Mouse (Mus musculus) embryo, embryonic 10 days (tissue): ENCODE measurements around the gene Cyp4v3.
A peak's percentile ranks its signal among the peaks of the same experiment; 100 is the strongest.
"Not testable (repeated sequence)": the region's sequence is repeated elsewhere in the genome, so short reads cannot be mapped to it uniquely, and the experiment has no call there.

Experiments
- DNase-seq: peaks from one replicate; pipeline ENCODE4 v3.0.0-alpha.2; 2015; ENCODE audit warnings: low spot score

Cyp4v3 gene

GRCm38 (mm10) chr8:45332685-45333409 is at the start of gene Cyp4v3:
Cyp4v3 (minus strand) TSS chr8:45333216.
- peak; percentile 69 for DNase-seq

DNA sequence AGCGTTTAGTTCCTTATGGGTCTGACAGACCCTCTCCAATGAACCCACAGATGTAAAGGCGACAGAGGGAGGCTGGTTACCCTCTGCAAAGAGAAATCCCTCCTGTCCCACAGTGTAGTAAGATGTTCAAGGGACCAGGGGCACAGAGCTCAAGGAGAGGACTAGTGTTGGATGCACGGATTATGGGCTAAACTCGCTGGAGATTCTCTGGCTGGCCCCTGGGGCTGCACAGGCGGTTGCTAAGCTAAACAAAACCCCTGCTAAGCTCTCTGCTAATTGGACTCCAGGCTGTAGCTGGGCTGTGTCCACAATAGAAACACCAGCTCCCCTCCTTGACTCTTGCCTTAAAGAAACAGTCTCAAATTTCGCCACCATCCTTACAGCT is 48.9 kb upstream of the Cyp4v3 start, which contains the start of gene Fam149a:
Gene Fam149a (minus strand): TSS at position 329 of the 385 bp plus-strand sequence.
- DNase-seq, result peak; percentile 59

DNA sequence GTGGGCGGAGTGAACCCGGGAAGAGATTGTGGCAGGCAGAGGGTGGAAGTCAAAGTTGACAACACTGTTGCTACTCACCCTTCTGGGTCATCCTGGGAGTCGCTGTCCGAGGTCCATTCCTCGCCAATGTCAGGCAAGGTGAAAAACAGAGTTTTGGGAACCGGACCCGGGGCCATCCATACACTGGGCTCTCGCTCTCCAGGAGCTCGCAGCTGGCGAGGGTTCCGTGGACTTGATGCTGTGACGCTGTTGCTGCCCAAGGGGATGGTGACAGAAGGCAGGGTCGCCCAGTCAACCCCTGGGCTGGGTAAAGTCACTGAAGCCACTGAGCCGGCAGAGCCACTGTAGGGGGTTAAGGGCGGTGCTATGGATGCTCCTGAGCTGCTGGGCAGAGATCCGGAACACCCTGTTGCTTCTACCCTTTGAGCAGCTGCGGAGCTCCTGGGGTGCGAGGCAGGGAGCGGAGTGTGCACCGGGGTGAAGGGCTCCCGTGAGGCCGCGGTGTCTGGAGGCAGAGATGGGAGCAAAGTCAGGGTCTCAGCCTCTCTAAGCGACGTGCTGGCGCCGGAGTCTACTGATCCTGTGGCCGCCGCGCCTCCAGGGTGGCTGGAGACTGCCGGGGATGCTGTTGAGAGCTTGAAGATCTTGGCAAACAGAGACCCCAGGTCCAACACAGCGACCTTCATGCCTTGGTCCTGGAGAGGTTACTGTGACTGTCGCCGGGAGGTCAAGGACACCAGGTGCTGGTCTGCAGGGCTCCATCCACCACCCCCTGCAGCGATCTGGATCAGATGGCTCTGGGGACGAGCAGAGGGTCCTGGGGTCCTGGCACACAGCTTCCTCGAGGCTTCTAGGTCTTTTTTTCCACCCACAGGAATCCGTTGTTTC is 48.3 kb upstream of the Cyp4v3 start:
- peak; percentile 25 for DNase-seq

GRCm38 (mm10) chr8:45380598-45380997 is 47.6 kb upstream of the Cyp4v3 start:
- no peak for DNase-seq

- DNase-seq, result no peak
Measured at GRCm38 (mm10) chr8:45374071-45374470, 41.1 kb upstream of the Cyp4v3 start.

DNA sequence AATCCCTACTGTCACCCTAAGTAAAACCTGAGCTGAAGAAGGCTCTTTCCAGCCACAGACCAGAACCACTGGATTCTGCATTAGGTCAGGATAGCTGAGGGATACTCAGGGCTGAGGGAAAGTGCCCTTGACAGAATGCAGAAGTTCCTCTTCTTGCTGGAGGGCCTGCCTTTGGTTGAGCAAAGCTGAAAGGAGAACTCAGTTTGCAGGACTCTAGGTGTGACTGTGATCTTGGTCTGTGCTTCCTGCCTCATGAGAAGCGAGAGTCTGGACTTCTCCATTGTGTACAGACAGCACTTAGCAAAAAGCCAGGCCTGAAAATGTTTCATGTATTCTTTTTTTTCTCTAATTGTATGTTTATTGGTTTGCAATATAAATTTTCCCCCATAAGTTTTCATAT is 34.1 kb upstream of the Cyp4v3 start:
- no peak for DNase-seq

DNA sequence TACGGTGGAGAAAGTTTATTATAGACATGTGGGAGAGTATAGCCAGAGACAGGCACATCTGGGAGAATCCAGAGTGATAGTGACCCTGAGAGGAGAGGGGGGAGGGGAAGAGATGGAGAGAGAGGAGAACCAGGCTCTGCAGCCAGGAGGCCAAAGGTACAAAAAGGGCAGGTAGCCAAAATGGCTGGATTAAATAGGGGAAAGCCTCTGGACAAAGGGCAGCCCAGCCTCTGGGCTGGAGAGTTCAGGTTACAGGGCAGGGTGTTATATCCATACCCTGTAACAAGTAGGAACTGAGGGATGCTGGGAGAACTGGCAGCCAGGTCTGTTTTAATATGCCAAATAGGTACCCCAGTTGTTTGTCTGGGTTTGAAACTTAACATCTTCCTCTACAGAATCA is 30.2 kb upstream of the Cyp4v3 start:
- no peak for DNase-seq

DNA sequence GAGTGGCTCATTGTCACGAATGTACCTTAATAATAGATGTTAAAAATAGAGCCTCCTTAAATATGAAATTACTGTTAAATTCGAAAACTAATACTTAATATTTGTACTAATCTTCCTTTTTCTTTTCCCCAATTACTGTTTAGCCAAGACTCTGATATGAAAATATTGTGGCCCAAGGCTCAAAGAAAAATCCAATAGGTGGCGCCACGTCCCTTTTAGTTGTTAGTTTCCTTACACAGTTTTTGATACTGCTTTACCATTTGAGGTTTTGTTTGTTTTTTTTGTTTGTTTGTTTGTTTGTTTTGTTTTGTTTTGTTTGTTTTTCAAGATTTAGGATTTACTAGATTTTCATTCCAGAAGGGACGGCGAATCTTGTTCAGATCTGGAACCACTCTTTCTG is 29.3 kb upstream of the Cyp4v3 start:
- peak; percentile 17 for DNase-seq

DNA sequence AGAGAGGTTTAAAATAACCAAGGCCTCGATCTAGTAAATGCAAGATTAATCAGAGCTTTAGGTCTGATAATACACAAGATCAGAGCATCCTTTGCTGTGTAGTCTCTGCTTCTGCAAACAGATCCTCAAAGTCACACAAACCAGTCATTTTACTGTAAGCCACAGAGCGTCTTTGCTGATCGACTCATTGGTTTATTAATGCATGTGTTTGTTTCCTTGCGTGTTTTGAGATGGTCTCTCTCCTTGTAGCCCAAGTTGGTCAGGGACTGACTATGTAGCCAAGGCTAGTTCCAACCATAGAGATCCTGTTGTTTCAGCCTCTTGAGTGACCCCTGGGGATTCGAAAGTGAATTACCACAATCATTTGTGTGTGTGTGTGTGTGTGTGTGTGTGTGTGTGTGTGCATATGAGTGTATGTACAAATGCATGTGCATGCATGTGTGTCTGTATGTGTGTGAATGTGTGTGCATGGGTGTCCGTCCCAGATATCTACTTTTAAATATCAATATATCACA is 26.1 kb upstream of the Cyp4v3 start:
- peak; percentile 29 for DNase-seq

GRCm38 (mm10) chr8:45358132-45358918 is 25.3 kb upstream of the Cyp4v3 start:
- peak; percentile 66 for DNase-seq

DNA sequence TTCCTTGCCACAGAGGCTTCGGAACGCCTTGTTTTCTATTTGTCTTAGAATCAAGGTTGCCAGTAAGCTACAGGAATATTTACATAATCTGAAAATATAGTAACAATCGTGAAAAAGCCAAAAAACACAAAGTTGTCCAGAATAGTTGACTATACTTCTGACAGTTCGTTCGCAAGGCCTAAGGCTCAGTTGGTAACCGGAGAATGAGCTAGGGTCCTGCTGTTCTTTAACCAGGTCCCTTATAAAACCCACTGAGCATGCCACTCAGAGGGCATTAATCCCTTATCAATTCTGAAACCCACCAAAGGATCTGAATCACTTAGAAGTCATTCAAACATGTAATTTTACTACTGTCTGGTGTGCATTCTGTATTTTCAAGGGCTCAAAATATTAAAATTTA is 22.8 kb upstream of the Cyp4v3 start:
- no peak for DNase-seq

DNA sequence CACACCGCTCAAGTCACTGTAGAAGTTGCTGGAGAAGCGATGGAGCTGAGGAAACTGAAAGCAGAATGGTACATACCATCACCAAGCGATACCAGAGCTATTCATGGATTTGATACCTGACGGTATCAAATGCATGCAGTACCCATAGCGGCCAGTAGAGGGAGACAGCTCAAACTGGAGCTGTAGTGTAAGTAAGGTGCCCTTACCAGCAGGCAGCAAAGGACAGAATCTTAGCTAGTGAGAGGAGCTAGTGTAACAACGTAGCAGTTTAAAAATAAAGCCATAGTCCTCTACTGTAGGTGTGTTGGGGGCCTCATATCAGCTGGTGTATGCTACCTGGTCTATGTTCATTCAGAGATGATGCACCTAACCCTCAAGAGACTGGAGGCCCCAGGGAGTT is 12.0 kb upstream of the Cyp4v3 start:
- peak; percentile 85 for DNase-seq

- no peak for DNase-seq
Measured at GRCm38 (mm10) chr8:45344298-45344697, 11.3 kb upstream of the Cyp4v3 start.

DNA sequence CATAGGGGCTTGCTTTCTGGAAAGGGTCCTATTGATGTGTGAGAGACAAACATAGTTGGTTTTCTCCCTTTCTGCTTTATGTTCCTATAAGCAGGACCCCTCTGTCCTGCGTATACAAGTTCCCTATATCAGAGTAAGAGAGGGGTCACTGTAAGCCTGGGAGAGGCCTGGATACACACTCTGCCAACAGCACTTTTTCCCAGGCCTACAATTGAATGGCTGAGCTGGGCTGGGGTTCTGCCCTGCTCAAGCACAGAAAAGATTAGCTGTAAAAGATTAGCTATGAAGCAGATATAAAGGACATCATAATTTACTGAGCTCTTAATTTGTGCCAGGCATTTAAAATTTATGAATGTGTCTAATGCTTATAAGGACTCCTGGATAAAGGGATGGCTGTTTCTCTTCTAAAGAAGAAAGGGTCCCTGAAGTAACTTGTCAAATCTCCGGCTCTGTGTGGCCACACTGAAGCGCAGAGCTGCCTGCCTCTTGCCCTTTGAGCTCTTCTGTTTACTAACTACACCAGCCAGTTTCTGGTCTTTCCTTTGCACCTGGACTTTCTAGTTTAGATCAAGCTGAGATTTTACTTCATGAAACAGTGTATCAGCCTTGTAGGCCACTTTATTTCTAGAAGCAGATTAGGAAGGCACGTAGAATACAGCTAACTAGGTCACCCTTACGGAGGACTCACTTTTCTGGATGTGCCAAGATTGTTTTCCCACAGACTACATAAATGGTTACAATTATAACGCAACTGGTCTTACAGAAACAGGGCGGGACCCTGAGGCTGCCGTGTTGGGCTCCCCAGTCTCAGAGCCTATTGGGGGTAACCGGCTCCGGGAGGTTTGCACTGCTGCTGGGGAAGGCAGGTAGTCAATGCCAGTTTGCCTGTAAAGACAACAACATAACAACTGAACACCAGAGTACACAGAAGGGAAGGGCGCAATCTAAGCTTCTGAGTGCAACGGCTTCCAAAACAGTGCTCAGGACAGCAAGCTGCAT is 8.9 kb upstream of the Cyp4v3 start:
- DNase-seq, result no peak

GRCm38 (mm10) chr8:45333493-45333892 is 477 bp upstream of the Cyp4v3 start:
- DNase-seq, result peak; percentile 4

DNA sequence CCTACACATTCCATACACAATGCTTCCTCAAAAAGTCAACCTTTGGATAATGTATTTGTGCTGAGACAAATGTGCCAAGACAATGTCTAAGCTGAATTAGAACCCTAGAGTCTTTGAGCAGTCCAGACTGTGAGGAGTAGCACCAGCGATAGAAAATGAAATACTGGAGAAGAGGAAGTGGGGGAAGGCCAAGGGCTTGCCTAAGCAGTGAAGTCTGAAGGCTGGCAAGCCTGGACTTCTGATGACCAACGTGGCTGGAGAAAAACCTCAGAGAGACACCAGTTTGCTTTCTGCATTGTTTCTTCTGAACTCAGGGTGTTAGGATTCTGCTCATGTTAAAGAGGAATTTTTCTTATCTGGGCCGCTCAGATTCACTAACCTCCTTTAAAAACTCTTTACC is 2.2 kb downstream of the Cyp4v3 start:
- DNase-seq, result no peak

- no peak for DNase-seq
Measured at GRCm38 (mm10) chr8:45329206-45329980, 3.6 kb downstream of the Cyp4v3 start.

GRCm38 (mm10) chr8:45327076-45327475 is 5.9 kb downstream of the Cyp4v3 start:
- DNase-seq, result not testable (repeated sequence)

GRCm38 (mm10) chr8:45324151-45324550 is 8.9 kb downstream of the Cyp4v3 start:
- DNase-seq, result no peak

GRCm38 (mm10) chr8:45321365-45321764 is 11.7 kb downstream of the Cyp4v3 start:
- DNase-seq, result no peak
